Mouse (Mus musculus): ENCODE measurements around the gene Olfr281. TPM values are rescaled to one million over a fixed set of nuclear protein-coding genes. Genes with fewer than 3 reads are reported as not detected.
A peak's percentile ranks its signal among the peaks of the same experiment; 100 is the strongest.
"Not testable (repeated sequence)": the region's sequence is repeated elsewhere in the genome, so short reads cannot be mapped to it uniquely, and the experiment has no call there.

Gene Olfr281
- not detected for total RNA-seq (2021)
- long read RNA-seq, experiment 1, result 0 reads
- long read RNA-seq, experiment 2, result 0 reads

- no peak for DNase-seq
- intact Hi-C loops (cut with DNase I), result no loop called here
These were observed at the start of gene Olfr281 for GRCm38 (mm10) chr15:98452288-98452687. TSS of gene Olfr281 (plus strand) at chr15:98452588.

GRCm38 (mm10) chr15:98408406-98409060 lies 43.9 kb upstream of the Olfr281 start:
- intact Hi-C loops (cut with DNase I), result no loop called here
- no peak for DNase-seq

GRCm38 (mm10) chr15:98409635-98410034 lies 42.8 kb upstream of the Olfr281 start:
- intact Hi-C loops (cut with DNase I), result no loop called here
- DNase-seq, result no peak

GRCm38 (mm10) chr15:98410249-98410648 lies 42.1 kb upstream of the Olfr281 start:
- DNase-seq, result no peak
- intact Hi-C loops (cut with DNase I), result no loop called here

GRCm38 (mm10) chr15:98415996-98416395 lies 36.4 kb upstream of the Olfr281 start:
- DNase-seq, result no peak

GRCm38 (mm10) chr15:98416802-98417201 lies 35.6 kb upstream of the Olfr281 start:
- DNase-seq; intact Hi-C loops (cut with DNase I): not testable (repeated sequence)

More at GRCm38 (mm10) chr15:98415996-98416395, 36.4 kb upstream of the Olfr281 start:
- intact Hi-C loops (cut with DNase I), result no loop called here

GRCm38 (mm10) chr15:98417285-98417684 lies 35.1 kb upstream of the Olfr281 start:
- intact Hi-C loops (cut with DNase I); DNase-seq: not testable (repeated sequence)

GRCm38 (mm10) chr15:98418096-98418495 lies 34.3 kb upstream of the Olfr281 start:
- no peak for DNase-seq
- intact Hi-C loops (cut with DNase I), result no loop called here

GRCm38 (mm10) chr15:98420897-98421296 lies 31.5 kb upstream of the Olfr281 start:
- DNase-seq, result no peak
- intact Hi-C loops (cut with DNase I), result no loop called here

GRCm38 (mm10) chr15:98424326-98424725 lies 28.1 kb upstream of the Olfr281 start:
- DNase-seq, result peak; percentile 9 to 19
- intact Hi-C loops (cut with DNase I), result no loop called here

GRCm38 (mm10) chr15:98424753-98425152 lies 27.6 kb upstream of the Olfr281 start:
- no peak for DNase-seq

GRCm38 (mm10) chr15:98425188-98425587 lies 27.2 kb upstream of the Olfr281 start:
- DNase-seq, result no peak
- intact Hi-C loops (cut with DNase I), result no loop called here

More at GRCm38 (mm10) chr15:98424753-98425152, 27.6 kb upstream of the Olfr281 start:
- intact Hi-C loops (cut with DNase I), result no loop called here

GRCm38 (mm10) chr15:98430925-98431324 lies 21.5 kb upstream of the Olfr281 start, which contains the start of gene Olfr282:
TSS of gene Olfr282 (plus strand) at chr15:98431225.
- DNase-seq; intact Hi-C loops (cut with DNase I): not testable (repeated sequence)

GRCm38 (mm10) chr15:98444561-98444960 lies 7.8 kb upstream of the Olfr281 start:
- intact Hi-C loops (cut with DNase I), result no loop called here

GRCm38 (mm10) chr15:98448521-98448920 lies 3.9 kb upstream of the Olfr281 start:
- no peak for DNase-seq
- intact Hi-C loops (cut with DNase I), result no loop called here

More at GRCm38 (mm10) chr15:98444561-98444960, 7.8 kb upstream of the Olfr281 start:
- DNase-seq, result no peak

GRCm38 (mm10) chr15:98469596-98469995 lies 17.2 kb downstream of the Olfr281 start, which contains the start of gene OR5BS1P:
TSS of gene OR5BS1P (plus strand) at chr15:98469896.
- DNase-seq, result no peak
- intact Hi-C loops (cut with DNase I), result no loop called here

GRCm38 (mm10) chr15:98471539-98471938 lies 19.2 kb downstream of the Olfr281 start:
- no peak for DNase-seq
- intact Hi-C loops (cut with DNase I), result no loop called here

GRCm38 (mm10) chr15:98474958-98475357 lies 22.6 kb downstream of the Olfr281 start:
- intact Hi-C loops (cut with DNase I), result no loop called here
- no peak for DNase-seq

- intact Hi-C loops (cut with DNase I), result no loop called here
- peak in 1 of 2 experiments; percentile 51 for DNase-seq
These were observed 23.0 kb downstream of the Olfr281 start for GRCm38 (mm10) chr15:98475382-98475781.

- no peak for DNase-seq
- intact Hi-C loops (cut with DNase I), result no loop called here
These were observed 23.9 kb downstream of the Olfr281 start for GRCm38 (mm10) chr15:98476281-98476680.

GRCm38 (mm10) chr15:98479568-98480102 lies 27.2 kb downstream of the Olfr281 start:
- no peak for DNase-seq
- intact Hi-C loops (cut with DNase I), result no loop called here

- intact Hi-C loops (cut with DNase I), result no loop called here
- DNase-seq, result no peak
These were observed 30.3 kb downstream of the Olfr281 start, which contains the start of gene Lalba for GRCm38 (mm10) chr15:98482701-98483100. TSS of gene Lalba (minus strand) at chr15:98482721.
